Mouse (Mus musculus) G1E (cell line): ENCODE data around the gene Crnkl1. TPM values are rescaled to one million over a fixed set of nuclear protein-coding genes. Genes with fewer than 3 reads are reported as not detected.

Source experiments
- ATAC-seq: 2 replicates; pipeline ENCODE4 v1.8.0; 2016; ENCODE audit warnings: mild to moderate bottlenecking; ENCODE audit not compliant: insufficient number of reproducible peaks, poor library complexity, low FRiP score, severe bottlenecking; ENCODE audit errors: extremely low read depth
- DNase-seq: peaks from one replicate; pipeline ENCODE4 v3.0.0; 2012; ENCODE audit warnings: low spot score
- H3K27me3 ChIP-seq: 2 replicates; pipeline ENCODE4 v1.6.1; 2012; ENCODE audit warnings: mild to moderate bottlenecking, low read length, inconsistent platforms; ENCODE audit not compliant: insufficient read depth
- H3K36me3 ChIP-seq: replicated peaks from 2 replicates; pipeline ENCODE3; 2012; ENCODE audit warnings: mild to moderate bottlenecking, inconsistent platforms
- H3K4me1 ChIP-seq: 2 replicates; pipeline ENCODE4 v1.6.1; 2012; ENCODE audit warnings: low read depth, low read length, inconsistent platforms, mixed read lengths; ENCODE audit not compliant: insufficient read depth
- H3K4me3 ChIP-seq: 2 replicates; pipeline ENCODE4 v1.5.1; 2012; ENCODE audit warnings: low read depth, mild to moderate bottlenecking, inconsistent platforms, low read length, moderate library complexity, mixed read lengths
- H3K9me3 ChIP-seq: replicated peaks from 2 replicates; pipeline ENCODE4 v1.6.1; 2012; ENCODE audit warnings: inconsistent platforms
- CTCF ChIP-seq: IDR thresholded peaks from 2 replicates; pipeline ENCODE4 v1.5.1; 2012; ENCODE audit warnings: low read depth, low read length, inconsistent platforms, mixed read lengths
- GATA1 ChIP-seq: IDR thresholded peaks from 2 replicates; pipeline ENCODE4 v1.6.1; 2012; ENCODE audit warnings: borderline replicate concordance, low read length, inconsistent platforms, mixed read lengths
- GATA2 ChIP-seq: IDR thresholded peaks from 2 replicates; pipeline ENCODE4 v1.6.1; 2012; ENCODE audit warnings: low read depth, low read length, inconsistent platforms, borderline replicate concordance
- POLR2AphosphoS5 ChIP-seq: IDR thresholded peaks from 2 replicates; pipeline ENCODE4 v1.6.1; 2012; ENCODE audit warnings: low read depth, low read length, inconsistent platforms; ENCODE audit not compliant: insufficient replicate concordance
- TAL1 ChIP-seq: conservative IDR thresholded peaks from 2 replicates; pipeline ENCODE4 v1.6.1; 2012; ENCODE audit warnings: low read depth, low read length, inconsistent platforms, mixed read lengths
- polyA plus RNA-seq: library from polyadenylated mRNA; stranded (reverse); fragments of >175 nt; gene quantifications from 2 replicates; pipeline ENCODE4 v1.2.3, GENCODE M21; 2012
- total RNA-seq, 2 experiments: library from RNA; stranded (forward) in 1 of 2; stranded (reverse) in 1 of 2; fragments of 200-1000 nt in 1 of 2; fragments of >200 nt in 1 of 2; fragmentation: Nextera tagmentation in 1 of 2; gene quantifications; 2 replicates each; pipeline ENCODE4 v1.2.3; 2014 to 2017

Crnkl1 gene
- total and polyA plus RNA-seq, 3 experiments: 23.0 to 72.4 (median 26.8) TPM

DNA sequence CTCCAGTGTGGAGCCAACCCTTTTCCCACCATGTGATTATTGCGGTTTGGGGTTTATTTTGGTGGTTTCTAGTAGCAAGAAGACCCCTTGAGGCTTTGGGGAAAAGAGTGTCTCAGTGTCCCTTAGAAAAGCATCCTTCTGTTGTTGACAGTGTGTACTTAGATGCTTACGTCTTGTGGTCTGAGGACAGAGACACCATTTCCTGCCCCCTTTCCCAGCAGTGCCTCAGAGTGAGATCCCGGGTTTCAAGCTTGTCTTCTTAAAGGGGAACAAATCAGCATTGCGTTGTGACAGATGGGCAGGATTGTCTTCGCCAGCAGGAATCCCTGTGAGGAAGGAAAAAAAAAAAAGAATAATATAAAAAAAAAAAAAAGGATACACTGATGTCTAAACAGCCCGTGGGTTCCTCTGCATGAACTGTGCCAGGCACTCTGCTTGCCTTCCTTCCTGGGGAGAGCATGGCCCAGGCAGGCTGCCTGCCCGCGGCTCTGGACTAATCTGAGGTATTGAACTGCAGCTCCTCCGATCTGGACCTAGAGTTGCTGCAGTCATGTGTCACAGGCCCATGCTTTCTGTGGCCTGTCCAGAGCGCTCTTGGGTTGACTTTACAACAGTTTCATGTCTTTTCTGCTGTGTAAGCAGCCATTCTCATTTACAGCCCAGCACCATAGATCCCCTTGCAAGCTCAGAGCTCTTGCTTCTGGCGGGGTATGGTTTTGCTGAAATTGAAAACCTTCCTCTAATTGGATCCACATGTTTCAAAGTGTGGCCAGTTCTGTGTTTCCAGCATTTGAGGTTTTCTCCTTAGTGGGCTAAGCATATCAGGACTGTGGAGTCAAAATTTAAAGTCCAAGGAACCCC is 53.7 kb downstream of the Crnkl1 start:
- Histone ChIP-seq H3K27me3 (no peaks in the 10 kb centered on the region), H3K4me1 (no peaks in the 10 kb centered on the region)
- no peak for ATAC-seq

DNA sequence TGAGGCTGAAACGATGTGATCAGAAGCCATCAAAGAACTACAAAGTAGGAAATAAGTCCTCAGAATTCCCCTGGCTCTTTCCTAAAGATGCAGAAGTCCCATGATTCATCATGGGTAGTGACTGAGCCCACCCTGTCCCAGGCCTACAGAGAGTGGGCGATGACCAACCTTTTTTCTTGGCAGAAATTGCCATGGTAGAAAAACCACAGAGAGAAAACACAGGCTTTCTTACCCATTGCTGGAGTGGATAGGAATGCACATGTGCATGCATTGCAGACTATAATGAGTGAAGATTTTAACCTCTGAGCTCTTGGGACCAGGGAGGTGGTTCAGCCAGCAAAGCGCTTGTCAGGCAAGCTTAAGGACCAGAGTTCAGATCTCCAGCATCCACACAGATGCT is 57.6 kb downstream of the Crnkl1 start:
- Histone ChIP-seq H3K4me1 (no peaks in the 10 kb centered on the region), H3K4me3 (no peak overlapping the region), H3K9me3 (peaks cover 17% of the 10 kb centered on the region), H3K36me3 (no peaks in the 10 kb centered on the region), H3K27me3 (no peaks in the 10 kb centered on the region)
- TF ChIP-seq TAL1 (no peak), CTCF (no peak), GATA2 (no peak), GATA1 (no peak), POLR2AphosphoS5 (no peak)
- DNase-seq: no peak
- ATAC-seq: no peak

More for the DNA sequence above, 53.7 kb downstream of the Crnkl1 start:
- peaks cover 34% of the 10 kb centered on the region for H3K9me3 ChIP-seq
- TF ChIP-seq GATA2 (no peak), TAL1 (no peak), GATA1 (no peak), CTCF (no peak), POLR2AphosphoS5 (no peak)
- H3K4me3 ChIP-seq: no peak overlapping the region
- no peaks in the 10 kb centered on the region for H3K36me3 ChIP-seq
- DNase-seq: no peak

DNA sequence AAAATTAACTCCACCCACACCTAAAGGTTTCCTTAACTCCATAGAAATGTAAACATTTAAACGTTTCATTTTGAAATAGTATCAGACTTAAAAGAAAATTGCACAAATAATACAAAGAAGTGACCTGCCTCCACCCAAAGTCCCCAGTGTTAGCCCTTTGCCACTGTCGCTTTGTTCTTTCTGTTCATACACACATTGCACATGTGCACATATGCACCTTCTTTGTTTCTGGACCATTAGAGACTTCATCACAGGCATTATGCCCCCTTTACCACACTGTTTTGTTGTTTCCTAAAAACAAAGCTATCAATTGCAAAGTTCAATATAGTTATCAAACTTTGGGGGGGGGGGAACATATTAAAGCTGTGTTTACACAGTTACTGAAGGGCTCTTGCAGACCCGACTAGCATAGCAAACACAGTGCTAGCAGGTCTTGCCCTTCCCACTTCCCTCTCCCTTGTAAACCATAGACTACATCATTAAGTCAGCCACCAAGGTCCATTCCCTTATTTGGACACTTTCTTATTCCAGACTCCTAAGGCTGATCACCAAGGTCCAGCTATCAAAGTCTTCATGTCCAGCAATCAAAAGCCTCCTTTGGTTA is 59.8 kb downstream of the Crnkl1 start:
- no peak for TF ChIP-seq CTCF
- Histone ChIP-seq H3K36me3 (no peaks in the 10 kb centered on the region), H3K4me3 (no peak overlapping the region), H3K9me3 (peaks cover 9% of the 10 kb centered on the region; the same call in 1 of the 2 replicates), H3K4me1 (no peaks in the 10 kb centered on the region), H3K27me3 (no peaks in the 10 kb centered on the region)
- DNase-seq (no peak), ATAC-seq (no peak)

DNA sequence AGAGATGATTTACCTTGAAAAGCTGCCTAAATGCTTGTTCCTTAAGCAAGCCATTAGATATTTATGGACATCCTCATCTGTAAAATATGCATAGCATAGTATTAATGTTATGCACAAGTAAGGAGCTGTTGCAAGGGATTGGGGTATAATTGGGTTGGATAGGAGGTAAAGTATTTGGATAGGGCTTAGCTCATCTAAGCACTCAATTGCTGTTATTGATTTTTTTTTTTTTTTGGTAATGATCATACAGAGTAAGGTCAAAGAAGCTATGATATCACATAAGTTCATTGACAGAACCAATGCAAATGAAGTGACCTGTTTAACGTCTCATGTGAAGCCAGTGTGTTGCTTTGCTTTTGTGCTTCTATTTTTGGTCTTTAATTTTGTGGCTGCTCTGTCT is 60.9 kb downstream of the Crnkl1 start:
- H3K27me3 ChIP-seq: no peaks in the 10 kb centered on the region
- DNase-seq (no peak), ATAC-seq (no peak)
- no peaks in the 10 kb centered on the region for H3K4me1 ChIP-seq
- no peak overlapping the region for H3K4me3 ChIP-seq
- peaks cover 8% of the 10 kb centered on the region; the same call in 1 of the 2 replicates for H3K9me3 ChIP-seq
- TF ChIP-seq CTCF: no peak
- TF ChIP-seq POLR2AphosphoS5: no peak
- no peak for TF ChIP-seq TAL1
- no peak for TF ChIP-seq GATA2
- no peak for TF ChIP-seq GATA1
- no peaks in the 10 kb centered on the region for H3K36me3 ChIP-seq

DNA sequence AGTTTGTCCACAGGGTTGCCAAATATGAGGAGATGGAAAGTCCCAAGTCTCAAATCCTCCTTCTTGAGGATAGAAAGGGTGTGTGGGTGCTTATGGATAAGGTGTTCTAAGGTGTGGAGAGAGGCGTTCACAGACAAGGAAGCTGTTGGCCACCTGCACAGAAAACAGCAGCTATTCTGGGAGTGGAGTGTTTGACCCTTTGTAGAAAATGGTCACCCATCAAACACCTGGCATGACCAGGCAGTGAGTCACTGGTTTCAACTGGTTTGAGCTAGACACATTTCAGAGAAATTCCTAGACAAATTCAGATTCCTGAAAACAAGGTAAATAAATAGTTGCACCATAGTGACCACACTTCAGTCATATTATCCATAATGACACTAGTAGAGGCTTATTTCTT is 62.7 kb downstream of the Crnkl1 start:
- H3K27me3 ChIP-seq: no peaks in the 10 kb centered on the region
- H3K36me3 ChIP-seq: no peaks in the 10 kb centered on the region
- no peak for ATAC-seq
- no peak for DNase-seq
- no peak overlapping the region for H3K4me3 ChIP-seq
- TF ChIP-seq GATA1: no peak
- TF ChIP-seq TAL1: no peak
- no peak for TF ChIP-seq POLR2AphosphoS5
- TF ChIP-seq GATA2: no peak
- no peak for TF ChIP-seq CTCF
- H3K4me1 ChIP-seq: no peaks in the 10 kb centered on the region
- peaks cover 20% of the 10 kb centered on the region for H3K9me3 ChIP-seq

DNA sequence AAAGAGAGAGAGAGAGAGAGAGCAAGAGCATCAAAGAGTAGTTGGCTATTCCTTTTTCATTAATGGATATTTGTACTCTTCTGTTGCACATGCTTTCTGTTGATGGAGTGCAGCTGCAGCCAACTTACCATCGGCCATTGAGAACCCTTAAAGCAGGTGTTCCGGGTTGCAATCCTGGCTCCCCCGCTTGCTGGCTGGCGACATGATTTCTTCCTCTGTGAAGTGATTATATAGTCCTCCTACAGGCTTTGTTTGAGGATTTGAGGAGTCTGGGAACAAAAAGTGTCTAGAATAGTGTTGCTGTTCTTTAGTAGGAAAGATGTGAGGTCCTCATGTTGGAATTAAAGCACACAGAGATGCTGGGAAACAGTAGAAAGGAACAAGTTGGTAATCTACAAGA is 63.5 kb downstream of the Crnkl1 start:
- Histone ChIP-seq H3K36me3 (no peaks in the 10 kb centered on the region), H3K4me1 (no peaks in the 10 kb centered on the region), H3K9me3 (peaks cover 28% of the 10 kb centered on the region), H3K27me3 (no peaks in the 10 kb centered on the region), H3K4me3 (no peak overlapping the region)
- no peak for ATAC-seq
- TF ChIP-seq TAL1: no peak
- TF ChIP-seq GATA1: no peak
- TF ChIP-seq CTCF: no peak
- no peak for TF ChIP-seq GATA2
- no peak for TF ChIP-seq POLR2AphosphoS5
- DNase-seq: no peak

Other genes starting within 250 kb of the Crnkl1 start
- gene Naa20, start 32.9 kb downstream of the Crnkl1 start, total RNA-seq (2014; fragmentation: Nextera tagmentation): 49.5 and 60.9 TPM in 2 replicates
- gene Naa20, start 32.9 kb downstream of the Crnkl1 start, total RNA-seq (2017): 94.7 and 102 TPM in 2 replicates
- 41.3 and 66.1 TPM in 2 replicates for gene Naa20, start 32.9 kb downstream of the Crnkl1 start, polyA plus RNA-seq
- 1.7 TPM in 1 of 2 replicates, not detected in the other for gene Cfap61, start 230 bp downstream of the Crnkl1 start, total RNA-seq (2014; fragmentation: Nextera tagmentation)
- 0.06 and 0.22 TPM in 2 replicates for gene Cfap61, start 230 bp downstream of the Crnkl1 start, total RNA-seq (2017)
- gene Cfap61, start 230 bp downstream of the Crnkl1 start, polyA plus RNA-seq: not detected in 2 replicates